Mouse (Mus musculus) natural killer cell, adult 2 months (primary cell): ENCODE data around the gene Ets1.
A peak's percentile ranks its signal among the peaks of the same experiment; 100 is the strongest.

Experiments used
- DNase-seq, 2 experiments: peaks; one replicate each; pipeline ENCODE4 v3.0.0; 2022; ENCODE audit warnings: low spot score in 2 of 2

Gene Ets1

GRCm38 (mm10) chr9:32635627-32636385 lies at the start of gene Ets1:
Gene Ets1, plus strand, starts transcription at chr9:32636221.
- no peak for DNase-seq

GRCm38 (mm10) chr9:32589900-32590299 lies 46.1 kb upstream of the Ets1 start:
- peak; percentile 84 to 89 for DNase-seq

- DNase-seq = no peak
Observed at GRCm38 (mm10) chr9:32590571-32590970, 45.5 kb upstream of the Ets1 start.

GRCm38 (mm10) chr9:32591732-32592582 lies 44.1 kb upstream of the Ets1 start:
- DNase-seq = peak; percentile 79 to 83

- no peak for DNase-seq
Observed at GRCm38 (mm10) chr9:32592583-32592890, 43.5 kb upstream of the Ets1 start.

GRCm38 (mm10) chr9:32593816-32594215 lies 42.2 kb upstream of the Ets1 start:
- no peak for DNase-seq

GRCm38 (mm10) chr9:32594346-32594745 lies 41.7 kb upstream of the Ets1 start:
- DNase-seq = peak; percentile 76 to 89

GRCm38 (mm10) chr9:32595076-32595820 lies 40.8 kb upstream of the Ets1 start:
- DNase-seq = no peak

- DNase-seq = peak in 1 of 2 experiments; percentile 46
Observed at GRCm38 (mm10) chr9:32596366-32596765, 39.7 kb upstream of the Ets1 start.

- DNase-seq = no peak
Observed at GRCm38 (mm10) chr9:32601953-32602352, 34.1 kb upstream of the Ets1 start.

GRCm38 (mm10) chr9:32603097-32603496 lies 32.9 kb upstream of the Ets1 start:
- no peak for DNase-seq

- no peak for DNase-seq
Observed at GRCm38 (mm10) chr9:32607218-32607617, 28.8 kb upstream of the Ets1 start.

GRCm38 (mm10) chr9:32608831-32609610 lies 27.0 kb upstream of the Ets1 start:
- DNase-seq = peak in 1 of 2 experiments; percentile 48

- no peak for DNase-seq
Observed at GRCm38 (mm10) chr9:32610218-32610617, 25.8 kb upstream of the Ets1 start.

- peak in 1 of 2 experiments; percentile 66 for DNase-seq
Observed at GRCm38 (mm10) chr9:32610631-32611030, 25.4 kb upstream of the Ets1 start.

- DNase-seq = no peak
Observed at GRCm38 (mm10) chr9:32611340-32611739, 24.7 kb upstream of the Ets1 start.

- no peak for DNase-seq
Observed at GRCm38 (mm10) chr9:32612426-32612825, 23.6 kb upstream of the Ets1 start.

- DNase-seq = peak in 1 of 2 experiments; percentile 82
Observed at GRCm38 (mm10) chr9:32612861-32613421, 23.1 kb upstream of the Ets1 start.

- no peak for DNase-seq
Observed at GRCm38 (mm10) chr9:32614191-32614590, 21.8 kb upstream of the Ets1 start.

- DNase-seq = no peak
Observed at GRCm38 (mm10) chr9:32615461-32615860, 20.6 kb upstream of the Ets1 start.

GRCm38 (mm10) chr9:32615986-32616385 lies 20.0 kb upstream of the Ets1 start:
- peak; percentile 85 to 88 for DNase-seq
